Mouse (Mus musculus): Measurements from ENCODE around the gene Pea15a.

GRCm38 (mm10) chr1:172162959-172163358 lies 43.6 kb downstream of the Pea15a start:
- TF ChIP-seq MYOG (IDR thresholded peaks at IDR 0.05; ENCODE audit: control insufficient read depth in 1 of 3, insufficient read depth in 1 of 3, insufficient read length in 2 of 3, low read depth in 2 of 3) (no peak), CEBPB (IDR thresholded peaks at IDR 0.05; ENCODE audit: insufficient read depth, poor library complexity, severe bottlenecking) (no peak), POLR2AphosphoS2 (IDR thresholded peaks at IDR 0.05; ENCODE audit: insufficient read length, low read depth) (no peak), POLR2A (IDR thresholded peaks at IDR 0.05; ENCODE audit: insufficient read length, low read depth) (no peak), MAX (IDR thresholded peaks at IDR 0.05; ENCODE audit: low read depth) (no peak)
